Mouse (Mus musculus) urinary bladder, postnatal 36 days (tissue): Measurements from ENCODE around the gene Slc25a28.

ENCODE experiments used
- DNase-seq, 2 experiments: peaks; one replicate each; pipeline ENCODE4 v3.0.0; 2022; ENCODE audit warnings: low spot score in 2 of 2, mixed read lengths in 1 of 2

Gene Slc25a28

GRCm38 (mm10) chr19:43675525-43676400 lies 1.1 kb upstream of the Slc25a28 start:
- peak; percentile 39 to 57 for DNase-seq

DNA sequence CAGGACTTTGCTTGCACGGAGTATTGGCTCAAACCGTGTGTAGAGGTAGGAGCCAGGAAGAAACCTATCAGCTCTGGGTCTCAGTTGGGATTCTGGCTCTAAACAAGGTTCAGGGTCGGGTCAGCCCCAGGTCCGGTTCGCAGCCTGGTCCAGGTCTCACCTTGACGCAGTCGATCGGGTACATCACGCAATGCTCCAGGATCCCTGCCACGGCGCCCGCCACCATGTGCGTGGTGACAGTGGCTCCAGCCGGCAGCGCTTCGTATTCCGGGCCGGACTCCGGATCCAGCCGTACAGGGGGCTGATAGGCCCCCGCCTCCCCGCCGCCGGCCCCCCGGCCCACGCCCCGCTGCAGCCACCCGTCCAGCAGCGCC lies 378 bp downstream of the Slc25a28 start:
- peak in 1 of 2 experiments; percentile 34 for DNase-seq

- DNase-seq = no peak
Observed at GRCm38 (mm10) chr19:43673513-43674315, 967 bp downstream of the Slc25a28 start.

GRCm38 (mm10) chr19:43671054-43671453 lies 3.6 kb downstream of the Slc25a28 start:
- no peak for DNase-seq

- DNase-seq = peak in 1 of 2 experiments; percentile 47
Observed at GRCm38 (mm10) chr19:43669136-43669759, 5.4 kb downstream of the Slc25a28 start.

DNA sequence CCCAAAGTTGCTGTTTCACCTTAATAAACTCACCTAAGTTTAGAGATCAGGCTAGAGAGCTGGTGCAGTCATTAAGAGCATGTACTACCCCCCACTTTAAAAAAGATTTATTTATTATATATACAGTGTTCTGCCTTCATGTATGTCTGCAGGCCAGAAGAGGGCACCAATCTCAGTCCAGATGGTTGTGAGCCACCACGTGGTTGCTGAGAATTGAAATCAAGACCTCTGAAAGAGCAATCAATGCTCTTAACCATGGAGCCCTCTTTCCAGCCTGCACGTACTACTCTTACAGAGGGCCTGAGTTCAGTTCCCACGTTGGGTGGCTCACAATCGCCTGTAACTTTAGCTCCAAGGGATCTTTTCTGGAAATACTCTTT lies 7.3 kb downstream of the Slc25a28 start:
- DNase-seq = no peak

- peak; percentile 16 to 51 for DNase-seq
Observed at GRCm38 (mm10) chr19:43666661-43667429, 7.8 kb downstream of the Slc25a28 start.

DNA sequence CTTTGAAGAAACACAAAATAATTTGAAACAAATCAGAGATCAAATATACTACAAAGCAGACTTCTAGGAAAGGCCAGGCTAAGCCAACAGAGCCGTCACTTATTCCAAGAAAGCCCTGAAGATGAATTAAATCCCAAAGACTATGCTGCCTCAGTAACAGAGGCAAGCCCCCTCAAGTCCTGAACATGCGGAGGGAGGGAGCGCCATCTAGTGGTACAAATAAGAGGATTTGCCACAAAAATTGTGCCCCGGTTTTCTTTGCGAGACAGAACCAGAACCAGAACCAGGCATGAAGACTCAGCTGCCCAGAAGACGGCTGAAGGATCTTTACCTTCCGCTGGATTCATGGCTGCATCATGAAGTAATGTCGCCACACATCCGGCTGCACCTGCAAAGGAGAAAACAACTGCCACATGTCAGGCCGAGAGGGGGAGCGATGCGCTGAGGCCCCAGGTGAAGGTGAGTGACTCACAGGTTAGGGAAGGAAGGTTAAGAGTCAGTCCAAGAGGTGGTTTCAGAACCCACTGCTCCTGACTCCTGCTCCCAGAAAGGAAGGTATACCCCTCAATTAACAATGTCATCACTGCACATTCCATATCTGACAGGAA lies 9.1 kb downstream of the Slc25a28 start:
- DNase-seq = no peak

- DNase-seq = no peak
Observed at GRCm38 (mm10) chr19:43663471-43663870, 11.2 kb downstream of the Slc25a28 start.

DNA sequence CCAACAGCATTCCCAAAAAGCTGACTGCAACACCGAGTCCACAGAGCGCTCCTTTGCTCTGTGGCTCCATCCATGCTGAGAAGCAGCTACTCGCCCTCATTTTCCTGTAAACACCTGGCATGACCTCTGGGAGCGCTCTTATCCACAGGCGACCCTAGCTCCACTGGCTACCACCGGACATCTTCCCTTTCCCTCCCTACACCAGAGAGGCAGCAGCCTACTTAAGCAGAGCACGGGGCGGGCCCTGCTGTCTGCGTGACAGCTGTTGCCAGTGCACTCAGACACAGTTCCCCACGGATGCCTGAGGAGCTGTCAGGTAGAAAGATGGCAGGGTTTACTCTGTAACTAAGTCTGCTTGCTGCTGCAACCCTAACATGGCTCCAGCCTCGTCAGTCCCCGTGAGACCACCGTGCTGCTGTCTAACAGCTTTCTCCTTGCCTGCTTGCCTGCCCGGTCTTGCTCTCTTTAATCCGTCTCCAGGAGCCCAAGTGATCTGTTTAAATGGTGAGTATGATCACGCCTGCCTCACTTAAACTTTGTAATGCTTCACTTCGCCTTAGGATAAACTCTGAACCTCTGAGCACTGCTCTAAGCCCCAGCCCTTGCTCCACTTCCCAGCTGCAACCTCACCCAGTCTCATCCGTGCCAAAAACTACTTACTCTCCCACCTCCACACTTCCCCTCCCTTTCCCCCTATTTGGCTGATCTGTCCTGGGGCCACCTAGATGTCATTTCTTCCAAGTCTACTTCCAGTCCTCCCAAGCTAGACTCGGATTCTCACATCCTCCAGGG lies 12.3 kb downstream of the Slc25a28 start:
- no peak for DNase-seq

DNA sequence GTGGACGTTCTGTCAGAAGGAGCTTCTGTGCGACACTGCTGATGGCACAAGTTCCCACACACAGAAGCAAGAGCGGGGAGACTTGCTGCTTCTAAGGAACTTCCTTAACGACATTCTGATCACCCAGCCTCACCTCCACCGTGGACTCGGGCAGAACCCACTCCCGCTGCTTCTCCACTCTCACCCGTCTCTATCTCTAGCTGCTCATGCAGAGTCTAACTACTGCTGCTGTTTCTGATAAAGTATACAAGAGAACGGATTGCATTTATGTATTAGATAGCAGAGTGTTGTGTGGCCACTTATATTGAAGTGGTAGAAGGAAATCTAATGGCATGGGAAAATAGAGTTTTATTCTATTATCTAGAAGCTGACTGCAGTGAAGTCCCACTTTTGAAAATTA lies 13.9 kb downstream of the Slc25a28 start:
- DNase-seq = no peak

GRCm38 (mm10) chr19:43659632-43660031 lies 15.0 kb downstream of the Slc25a28 start:
- no peak for DNase-seq

GRCm38 (mm10) chr19:43655735-43656492 lies 18.8 kb downstream of the Slc25a28 start:
- DNase-seq = peak; percentile 64 to 75

GRCm38 (mm10) chr19:43651241-43651785 lies 23.4 kb downstream of the Slc25a28 start:
- DNase-seq = no peak

- DNase-seq = no peak
Observed at GRCm38 (mm10) chr19:43648343-43648742, 26.3 kb downstream of the Slc25a28 start.

DNA sequence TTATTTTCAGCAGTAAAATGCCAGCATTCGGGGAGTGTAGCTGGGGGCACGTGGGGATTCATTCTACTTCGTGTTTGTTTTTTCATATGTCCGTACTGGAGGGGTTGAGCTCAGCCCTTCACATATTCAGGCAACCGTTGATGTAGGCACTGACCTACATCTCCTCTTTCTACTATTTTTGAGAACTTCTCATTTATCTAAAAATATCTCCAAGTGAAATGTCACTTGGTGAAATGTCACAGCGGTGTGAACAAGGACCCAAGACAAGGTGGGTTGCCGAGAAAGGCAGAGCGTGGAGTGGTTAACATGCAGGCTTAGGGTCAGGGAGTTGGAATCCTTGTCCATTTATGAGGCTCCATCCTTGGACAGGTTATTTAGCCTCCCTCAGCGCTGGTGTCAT lies 27.4 kb downstream of the Slc25a28 start:
- no peak for DNase-seq

- no peak for DNase-seq
Observed at GRCm38 (mm10) chr19:43646852-43647251, 27.8 kb downstream of the Slc25a28 start.

GRCm38 (mm10) chr19:43645508-43645907 lies 29.2 kb downstream of the Slc25a28 start:
- DNase-seq = no peak

- no peak for DNase-seq
Observed at GRCm38 (mm10) chr19:43642843-43643242, 31.8 kb downstream of the Slc25a28 start.
